Mouse (Mus musculus) liver, embryonic 15.5 days (tissue): ENCODE data around the gene Tgfb3. TPM values are rescaled to one million over a fixed set of nuclear protein-coding genes. Genes with fewer than 3 reads are reported as not detected.
A peak's percentile ranks its signal among the peaks of the same experiment; 100 is the strongest.

Experiments used
- ATAC-seq: fragments of 200-750 bp; cut with Nextera tagmentation; 2 replicates; pipeline ENCODE4 v1.8.0; 2017; ENCODE audit warnings: moderate number of reproducible peaks, mild to moderate bottlenecking, moderate library complexity; ENCODE audit not compliant: insufficient read depth
- H3K27ac ChIP-seq: fragments of 300-500 bp; sonication (generic); replicated peaks from 2 replicates; pipeline ENCODE4 v1.5.1; 2015; ENCODE audit warnings: mild to moderate bottlenecking, inconsistent platforms
- H3K27me3 ChIP-seq: fragments of 300-500 bp; sonication (generic); 2 replicates; pipeline ENCODE4 v1.6.1; 2015; ENCODE audit warnings: mild to moderate bottlenecking, inconsistent platforms
- H3K36me3 ChIP-seq: fragments of 300-500 bp; sonication (generic); replicated peaks from 2 replicates; pipeline ENCODE4 v1.6.1; 2015; ENCODE audit warnings: moderate library complexity, mild to moderate bottlenecking, inconsistent platforms
- H3K4me1 ChIP-seq: fragments of 300-500 bp; sonication (generic); replicated peaks from 2 replicates; pipeline ENCODE4 v1.6.1; 2015; ENCODE audit warnings: inconsistent platforms
- H3K4me2 ChIP-seq: fragments of 300-500 bp; sonication (generic); 2 replicates; pipeline ENCODE4 v1.6.1; 2015; ENCODE audit warnings: moderate library complexity, mild to moderate bottlenecking, inconsistent platforms
- H3K4me3 ChIP-seq: fragments of 300-500 bp; sonication (generic); replicated peaks from 2 replicates; pipeline ENCODE4 v1.5.1; 2015; ENCODE audit warnings: mild to moderate bottlenecking, inconsistent platforms
- H3K9ac ChIP-seq: fragments of 300-500 bp; sonication (generic); 2 replicates; pipeline ENCODE4 v1.6.1; 2015; ENCODE audit warnings: moderate library complexity, mild to moderate bottlenecking, inconsistent platforms
- H3K9me3 ChIP-seq: fragments of 300-500 bp; sonication (generic); replicated peaks from 2 replicates; pipeline ENCODE4 v1.6.1; 2016; ENCODE audit warnings: inconsistent platforms
- WGBS: fragments of 180-500 bp; shearing (Covaris S2); methylation state at CpG from one replicate; pipeline ENCODE4 v1.1.7; 2015; ENCODE audit warnings: mixed read lengths; ENCODE audit not compliant: insufficient replicate concordance; 5-methylcytosine and 5-hydroxymethylcytosine counted together
- polyA plus RNA-seq: library from polyadenylated mRNA; unstranded; fragments of >200 nt; fragmentation: Nextera tagmentation; extraction: Ambion mirVana; gene quantifications from 2 replicates; pipeline ENCODE4 v1.2.1, GENCODE M21; 2015

Tgfb3 gene
- polyA plus RNA-seq, 1 experiment from 2014 or later = 2.1 TPM

DNA sequence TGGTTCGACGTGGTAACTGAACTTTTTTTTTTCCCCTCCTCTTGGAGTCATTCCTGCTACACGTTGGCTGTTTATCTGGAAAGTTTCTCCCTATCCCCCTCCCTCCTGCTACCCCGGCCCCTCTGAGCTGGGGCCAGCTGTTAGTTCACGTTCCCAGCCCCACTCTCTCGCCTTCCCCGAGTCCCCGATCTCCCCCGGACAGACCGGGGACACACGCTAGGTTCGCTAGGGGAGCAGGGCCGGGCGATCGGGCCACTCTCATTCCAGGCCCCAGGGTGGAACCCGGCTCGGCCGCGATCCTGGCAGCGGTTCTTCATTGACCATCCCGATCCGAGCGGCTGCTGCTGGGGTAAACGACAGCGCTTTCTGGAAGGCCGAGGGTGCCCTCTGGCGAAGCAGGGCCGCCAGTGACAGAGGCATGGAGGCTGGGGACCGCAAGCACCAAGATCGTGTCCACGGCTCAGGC is 394 bp upstream of the Tgfb3 start:
- Histone ChIP-seq H3K36me3 (no peaks in the 10 kb centered on the region), H3K9ac (peak overlapping the region; percentile 32; the same call in 1 of the 2 replicates), H3K4me1 (peaks cover 13% of the 10 kb centered on the region; the same call in 1 of the 2 replicates), H3K4me2 (peak overlapping the region; percentile 76), H3K27me3 (peaks cover 83% of the 10 kb centered on the region), H3K27ac (peak overlapping the region; percentile 9; the same call in 1 of the 2 replicates), H3K9me3 (no peaks in the 10 kb centered on the region), H3K4me3 (peak overlapping the region; percentile 55)
- WGBS = under 1% methylated on average over 31 of the region's 31 CpGs
- peak; percentile 66 for ATAC-seq

DNA sequence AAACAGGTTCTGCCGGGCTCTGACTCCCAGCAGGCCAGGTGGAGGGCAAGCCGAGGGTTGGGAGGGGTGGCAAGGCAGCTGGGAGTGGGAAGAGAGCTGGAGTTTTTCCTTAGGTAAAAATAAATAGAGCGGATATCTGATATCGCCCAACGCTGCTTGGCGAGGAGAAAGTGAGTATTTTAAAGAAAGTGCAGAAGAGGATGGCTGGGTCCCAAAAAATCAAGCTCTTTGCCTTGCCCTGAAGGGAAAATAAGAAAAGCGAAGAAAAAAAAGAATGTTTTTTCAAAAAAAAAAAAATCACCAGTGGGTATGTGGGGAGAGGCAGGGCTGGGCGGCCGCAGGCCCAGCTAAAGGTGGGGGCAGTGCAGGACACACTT is 677 bp downstream of the Tgfb3 start:
- Histone ChIP-seq H3K4me2 (peak overlapping the region; percentile 76), H3K4me3 (peak overlapping the region; percentile 55), H3K27me3 (peaks cover 80% of the 10 kb centered on the region), H3K4me1 (peaks cover 13% of the 10 kb centered on the region; the same call in 1 of the 2 replicates), H3K36me3 (no peaks in the 10 kb centered on the region), H3K9ac (no peak overlapping the region), H3K27ac (no peak overlapping the region), H3K9me3 (no peaks in the 10 kb centered on the region)
- 42% methylated on average over 9 of the region's 9 CpGs for WGBS
- ATAC-seq = no peak

DNA sequence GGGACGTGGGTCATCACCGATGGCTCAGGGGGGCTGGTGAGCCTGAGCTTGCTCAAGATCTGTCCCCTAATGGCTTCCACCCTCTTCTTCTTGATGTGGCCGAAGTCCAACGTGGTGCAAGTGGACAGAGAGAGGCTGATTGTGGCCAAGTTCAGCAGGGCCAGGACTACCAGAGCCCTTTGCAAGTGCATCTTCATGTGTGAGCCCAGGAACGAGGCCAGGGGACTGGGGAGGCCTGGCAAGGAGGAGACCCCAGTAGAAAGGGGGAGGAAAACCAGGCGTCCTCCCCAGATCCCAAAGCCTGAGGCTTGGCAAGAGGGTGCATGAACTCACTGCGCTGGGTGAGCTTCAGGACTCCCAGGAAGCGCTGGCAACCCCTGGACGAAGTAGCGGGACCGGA is 1.1 kb downstream of the Tgfb3 start:
- Histone ChIP-seq H3K9ac (no peak overlapping the region), H3K4me3 (peak overlapping the region; percentile 55; the same call in 1 of the 2 replicates), H3K27me3 (peaks cover 76% of the 10 kb centered on the region), H3K4me1 (peaks cover 12% of the 10 kb centered on the region; the same call in 1 of the 2 replicates), H3K36me3 (no peaks in the 10 kb centered on the region), H3K4me2 (peak overlapping the region; percentile 76), H3K27ac (no peak overlapping the region), H3K9me3 (no peaks in the 10 kb centered on the region)
- ATAC-seq = no peak
- WGBS = 34% methylated on average over 11 of the region's 11 CpGs

DNA sequence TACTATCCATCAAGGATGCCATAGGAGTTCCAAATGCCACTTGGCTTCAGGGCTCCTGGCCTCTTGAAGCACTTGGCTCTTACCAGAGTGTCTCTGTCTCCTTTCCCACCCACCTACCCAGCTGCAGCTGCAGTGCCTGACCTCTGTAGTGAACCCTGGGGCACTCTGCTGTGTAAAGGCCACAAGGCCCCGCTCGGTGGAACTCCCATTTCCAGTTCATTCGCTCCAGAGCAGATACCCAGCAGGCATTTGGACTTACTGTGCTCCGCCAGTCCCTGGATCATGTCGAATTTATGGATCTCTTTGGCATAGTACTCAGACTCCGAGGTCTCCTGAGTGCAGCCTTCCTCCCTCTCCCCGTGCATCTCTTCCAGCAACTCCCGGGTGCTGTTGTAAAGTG is 1.5 kb downstream of the Tgfb3 start:
- H3K4me2 ChIP-seq = no peak overlapping the region
- H3K27ac ChIP-seq = no peak overlapping the region
- no peak overlapping the region for H3K9ac ChIP-seq
- H3K4me3 ChIP-seq = no peak overlapping the region
- 44% methylated on average over 8 of the region's 8 CpGs for WGBS
- peaks cover 10% of the 10 kb centered on the region; the same call in 1 of the 2 replicates for H3K4me1 ChIP-seq
- no peak for ATAC-seq
- no peaks in the 10 kb centered on the region for H3K36me3 ChIP-seq
- peaks cover 72% of the 10 kb centered on the region for H3K27me3 ChIP-seq
- H3K9me3 ChIP-seq = no peaks in the 10 kb centered on the region

DNA sequence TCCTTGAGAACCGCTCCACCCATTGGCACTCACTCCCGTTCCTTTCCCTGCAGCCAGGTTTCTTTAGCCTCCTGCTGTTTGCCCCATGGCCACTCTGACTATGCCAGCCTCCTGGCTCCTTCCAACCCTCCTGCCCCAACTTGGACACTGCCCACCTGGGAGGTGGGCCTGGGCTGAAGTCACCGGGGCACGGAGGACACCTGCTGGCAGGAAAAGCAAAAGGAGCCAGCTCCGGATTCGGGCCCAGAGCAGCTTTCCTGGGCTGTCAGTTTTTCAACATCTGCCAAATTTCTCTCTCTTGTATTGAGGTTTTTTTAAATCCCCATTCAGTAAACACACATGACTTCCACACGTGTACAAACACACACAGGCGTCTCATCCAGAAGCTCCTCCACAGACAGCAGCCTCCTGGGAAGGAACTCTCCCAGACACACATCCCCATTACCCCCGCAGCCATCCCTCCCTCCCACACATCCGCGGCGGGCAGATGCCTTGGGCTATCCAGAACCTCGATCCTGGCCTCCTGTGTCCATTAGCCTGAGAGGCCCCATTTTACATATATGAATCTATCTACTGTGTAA is 2.4 kb downstream of the Tgfb3 start:
- no peaks in the 10 kb centered on the region for H3K9me3 ChIP-seq
- WGBS = 22% methylated on average over 13 of the region's 13 CpGs
- H3K36me3 ChIP-seq = no peaks in the 10 kb centered on the region
- H3K4me3 ChIP-seq = no peak overlapping the region
- H3K4me2 ChIP-seq = no peak overlapping the region
- ATAC-seq = no peak
- no peak overlapping the region for H3K27ac ChIP-seq
- H3K4me1 ChIP-seq = 0 out of 2 replicates have a peak, but pooled peaks cover 8% of the 10 kb centered on the region
- H3K9ac ChIP-seq = no peak overlapping the region
- H3K27me3 ChIP-seq = peaks cover 63% of the 10 kb centered on the region

DNA sequence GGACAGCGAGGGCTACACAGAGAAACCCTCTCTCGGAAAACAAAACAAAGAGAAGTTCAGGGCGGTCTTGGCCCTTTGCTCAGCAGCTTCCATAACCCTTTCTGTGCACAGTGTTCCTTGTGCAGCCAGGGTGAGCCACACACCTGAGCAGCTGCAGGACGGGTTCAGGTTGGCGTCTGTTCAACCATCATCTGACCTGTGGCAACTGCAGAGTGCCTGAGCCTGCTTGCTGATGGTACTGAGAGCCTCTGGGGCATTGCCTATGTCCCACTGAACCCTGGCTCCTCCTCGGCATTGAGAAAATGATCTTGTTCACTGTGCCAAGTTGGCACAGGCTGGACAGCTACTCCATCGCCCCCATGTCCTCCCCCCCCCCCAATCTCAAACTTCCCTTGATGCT is 3.5 kb downstream of the Tgfb3 start:
- WGBS = 61% methylated on average over 7 of the region's 7 CpGs
- Histone ChIP-seq H3K4me2 (no peak overlapping the region), H3K9ac (no peak overlapping the region), H3K4me3 (no peak overlapping the region), H3K9me3 (no peaks in the 10 kb centered on the region), H3K36me3 (no peaks in the 10 kb centered on the region), H3K4me1 (0 out of 2 replicates have a peak, but pooled peaks cover 8% of the 10 kb centered on the region), H3K27ac (no peak overlapping the region), H3K27me3 (peaks cover 52% of the 10 kb centered on the region)
- no peak for ATAC-seq

DNA sequence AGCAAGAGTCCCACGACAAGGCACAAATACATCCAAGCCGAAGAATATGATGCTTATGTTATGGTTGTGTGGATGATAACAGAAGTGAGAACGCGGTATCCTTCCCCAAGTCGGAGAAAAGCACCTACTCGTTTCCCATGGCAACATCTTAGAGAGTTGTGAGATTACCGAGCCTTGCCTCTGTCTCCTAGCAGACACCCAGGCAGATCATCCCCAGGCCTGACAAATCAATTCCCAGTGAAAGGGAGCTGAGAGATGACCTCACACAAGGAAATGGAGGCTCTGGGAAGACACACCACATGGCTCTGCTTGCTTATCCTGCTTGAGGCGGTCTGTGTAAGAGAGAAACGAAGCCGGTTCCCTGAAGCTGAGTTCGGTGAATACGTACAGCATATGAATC is 4.2 kb downstream of the Tgfb3 start:
- no peaks in the 10 kb centered on the region for H3K36me3 ChIP-seq
- no peak overlapping the region for H3K4me2 ChIP-seq
- 69% methylated on average over 12 of the region's 12 CpGs for WGBS
- no peak for ATAC-seq
- H3K9me3 ChIP-seq = no peaks in the 10 kb centered on the region
- H3K4me3 ChIP-seq = no peak overlapping the region
- H3K4me1 ChIP-seq = 0 out of 2 replicates have a peak, but pooled peaks cover 8% of the 10 kb centered on the region
- H3K9ac ChIP-seq = no peak overlapping the region
- peaks cover 45% of the 10 kb centered on the region for H3K27me3 ChIP-seq
- no peak overlapping the region for H3K27ac ChIP-seq

DNA sequence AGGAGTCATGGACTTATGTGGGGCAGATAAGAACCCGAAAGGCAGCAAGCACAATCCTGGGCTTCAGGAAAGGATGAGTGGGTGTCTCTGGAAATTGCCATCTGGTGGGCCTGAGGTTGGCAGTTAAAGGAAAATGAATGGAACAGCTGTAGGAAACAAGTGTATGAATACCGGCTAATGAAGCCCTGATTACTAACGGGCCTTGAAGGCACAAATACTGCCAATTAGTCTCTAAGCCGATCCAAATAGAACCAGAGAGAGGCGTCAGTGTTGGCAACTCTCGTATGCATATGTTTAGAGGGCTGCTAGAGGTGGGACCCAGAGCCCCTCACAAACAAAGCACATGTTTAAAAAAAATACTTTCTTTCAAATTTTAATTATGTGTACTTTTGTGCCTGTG is 7.4 kb downstream of the Tgfb3 start:
- 73% methylated on average over 6 of the region's 6 CpGs for WGBS
- Histone ChIP-seq H3K9ac (no peak overlapping the region), H3K27ac (no peak overlapping the region), H3K9me3 (no peaks in the 10 kb centered on the region), H3K4me1 (no peaks in the 10 kb centered on the region), H3K4me2 (no peak overlapping the region), H3K27me3 (peaks cover 14% of the 10 kb centered on the region), H3K36me3 (no peaks in the 10 kb centered on the region), H3K4me3 (no peak overlapping the region)
- no peak for ATAC-seq

DNA sequence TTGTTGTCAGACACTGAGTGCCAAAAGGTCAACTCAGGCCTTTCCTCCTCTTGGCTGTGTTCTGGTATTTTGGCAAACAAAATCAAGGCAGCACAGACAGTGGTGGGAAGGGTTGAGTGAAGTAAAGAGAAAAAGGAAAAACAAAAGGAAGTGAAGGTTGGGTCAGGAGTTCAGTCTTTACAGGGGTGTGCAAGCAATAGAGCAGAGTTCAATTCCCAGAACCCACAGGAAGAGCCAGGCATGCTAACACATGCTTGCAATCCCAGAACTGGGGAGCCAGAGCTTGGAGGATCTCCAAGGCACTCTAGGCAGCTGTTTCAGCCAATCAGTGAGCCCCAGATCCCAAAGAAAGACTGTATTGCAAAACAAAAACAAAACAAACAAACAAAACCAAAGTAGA is 14.0 kb downstream of the Tgfb3 start:
- H3K36me3 ChIP-seq = no peaks in the 10 kb centered on the region
- H3K4me3 ChIP-seq = no peak overlapping the region
- no peak overlapping the region for H3K4me2 ChIP-seq
- H3K9me3 ChIP-seq = no peaks in the 10 kb centered on the region
- ATAC-seq = no peak
- no peak overlapping the region for H3K27ac ChIP-seq
- H3K9ac ChIP-seq = no peak overlapping the region
- H3K4me1 ChIP-seq = peaks cover 4% of the 10 kb centered on the region; the same call in 1 of the 2 replicates
- H3K27me3 ChIP-seq = peaks cover 2% of the 10 kb centered on the region; the same call in 1 of the 2 replicates

DNA sequence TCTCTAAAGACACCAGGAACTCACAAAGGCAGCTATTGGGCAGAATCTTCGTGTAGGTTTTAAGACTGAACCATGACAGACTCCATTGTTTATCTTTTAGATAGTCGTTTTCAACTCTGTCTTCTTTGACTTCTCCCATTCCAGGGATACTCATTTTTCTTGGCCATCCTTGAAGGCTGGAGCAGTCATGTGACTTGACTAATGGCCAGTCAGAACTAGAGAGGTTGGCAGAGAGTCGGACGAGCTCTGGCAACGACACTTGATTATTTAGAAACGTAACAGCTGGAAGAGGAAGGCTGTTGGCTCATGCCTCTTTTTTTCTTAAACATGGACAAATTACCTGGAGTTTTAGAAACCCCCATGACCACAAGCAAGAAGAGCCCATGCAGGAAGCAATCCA is 19.5 kb downstream of the Tgfb3 start:
- peaks cover 4% of the 10 kb centered on the region; the same call in 1 of the 2 replicates for H3K4me1 ChIP-seq
- ATAC-seq = no peak
- 0 out of 2 replicates have a peak, but pooled peaks cover 2% of the 10 kb centered on the region for H3K36me3 ChIP-seq
- H3K27ac ChIP-seq = no peak overlapping the region
- H3K9ac ChIP-seq = no peak overlapping the region
- H3K4me2 ChIP-seq = no peak overlapping the region
- peaks cover 2% of the 10 kb centered on the region; the same call in 1 of the 2 replicates for H3K27me3 ChIP-seq
- H3K9me3 ChIP-seq = no peaks in the 10 kb centered on the region
- H3K4me3 ChIP-seq = no peak overlapping the region
- WGBS = 64% methylated on average over 6 of the region's 6 CpGs

DNA sequence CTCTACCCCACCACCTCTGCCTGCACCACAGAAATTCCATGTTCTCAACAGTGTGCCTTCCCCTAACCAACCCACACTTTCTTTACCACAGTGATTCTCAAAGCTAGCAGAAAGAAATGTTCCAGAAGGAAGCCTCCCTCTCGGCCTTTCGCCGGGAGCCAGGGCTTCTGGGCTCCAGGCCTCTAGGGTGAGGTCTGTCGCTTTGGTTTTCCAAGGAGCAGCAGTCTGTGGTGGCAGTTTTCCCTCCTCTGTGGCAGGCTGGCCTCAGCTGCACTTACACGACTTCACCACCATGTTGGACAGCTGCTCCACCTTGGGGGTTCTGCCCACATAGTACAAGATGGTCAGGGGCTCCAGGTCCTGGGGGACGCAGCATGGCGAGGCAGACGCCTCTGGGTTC is 21.3 kb downstream of the Tgfb3 start:
- Histone ChIP-seq H3K27ac (no peak overlapping the region), H3K9ac (no peak overlapping the region), H3K27me3 (peaks cover 2% of the 10 kb centered on the region; the same call in 1 of the 2 replicates), H3K9me3 (no peaks in the 10 kb centered on the region), H3K4me3 (no peak overlapping the region), H3K36me3 (0 out of 2 replicates have a peak, but pooled peaks cover 2% of the 10 kb centered on the region), H3K4me2 (no peak overlapping the region), H3K4me1 (peaks cover 4% of the 10 kb centered on the region; the same call in 1 of the 2 replicates)
- no peak for ATAC-seq
- 74% methylated on average over 8 of the region's 8 CpGs for WGBS
